Mouse (Mus musculus): Measurements from ENCODE around the gene Ccdc152.

DNA sequence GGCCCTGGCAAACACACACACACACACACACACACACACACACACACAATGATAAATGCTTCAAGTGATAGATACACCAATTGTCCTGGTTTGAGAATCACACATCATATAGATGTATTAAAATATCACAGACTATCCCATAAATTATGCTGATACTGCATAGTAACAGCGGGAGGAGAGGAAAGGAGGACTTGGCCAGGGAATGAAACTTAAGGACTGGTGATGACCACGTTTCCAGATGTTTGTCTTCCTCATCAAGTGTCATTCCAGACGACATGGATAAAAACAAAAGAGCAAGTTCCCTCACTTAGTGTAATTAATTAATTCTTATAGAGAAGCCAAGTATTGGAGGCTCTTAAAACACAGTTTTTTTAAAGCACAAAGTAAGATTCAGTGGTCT lies 43.4 kb upstream of the Ccdc152 start:
- no peak for TF ChIP-seq CTCF (IDR thresholded peaks at IDR 0.05; ENCODE audit: low read depth, low read length)
- no peak for TF ChIP-seq POLR2A (IDR thresholded peaks at IDR 0.05; ENCODE audit: insufficient read depth, low read length)
